Mouse (Mus musculus): ENCODE results near the gene Abcb10.

DNA sequence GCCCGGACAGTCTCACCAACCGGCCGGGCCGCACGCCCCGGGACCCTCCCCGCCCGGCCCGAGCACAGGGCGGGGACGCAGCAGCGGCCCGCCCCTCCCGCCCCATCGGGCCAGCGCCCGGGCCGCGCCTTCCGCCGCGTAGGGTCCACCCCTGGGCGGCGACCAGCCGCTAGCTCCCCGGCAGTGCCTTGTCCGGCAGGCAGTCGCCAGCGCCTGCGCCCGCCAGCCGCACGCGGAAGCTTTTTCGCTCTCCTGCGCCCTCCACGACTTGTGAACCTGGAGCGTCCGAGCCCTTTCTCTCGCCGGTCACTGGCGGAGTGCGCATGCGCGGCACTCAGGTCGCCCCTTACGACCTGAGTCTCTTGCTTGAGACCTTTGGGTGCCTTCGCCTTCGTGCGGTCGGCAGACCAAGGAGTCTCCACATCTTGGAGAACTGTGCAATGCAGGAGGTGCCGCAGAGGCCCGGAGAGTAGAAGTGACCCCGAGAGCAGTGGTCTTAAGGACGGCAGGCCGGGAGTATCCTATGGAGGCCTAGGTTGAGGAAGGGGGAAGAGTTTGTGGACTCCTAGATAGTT, at the start of gene Abcb10:
- peak; percentile 96 for TF ChIP-seq POLR2A (IDR thresholded peaks at IDR 0.05; ENCODE audit: borderline replicate concordance, control insufficient read depth, low read depth, low read length)
- no peak for TF ChIP-seq CTCF (IDR thresholded peaks at IDR 0.05; ENCODE audit: control insufficient read depth, insufficient read depth, low read length)

Measured in bone marrow, adult 2 months (tissue).